Mouse (Mus musculus) T-helper 17 cell (primary cell): ENCODE measurements around the gene Btrc.

Experiments
- in situ Hi-C, 2 experiments: fragments of 300-600 bp; cut with MboI, MseI; formaldehyde crosslinking; loops; 1 replicate in 1 of 2; 2 replicates in 1 of 2; pipeline ENCODE4 v1.15.1; 2025; ENCODE audit warnings: high pct_unique_total_duplicates in 2 of 2

Btrc gene

DNA sequence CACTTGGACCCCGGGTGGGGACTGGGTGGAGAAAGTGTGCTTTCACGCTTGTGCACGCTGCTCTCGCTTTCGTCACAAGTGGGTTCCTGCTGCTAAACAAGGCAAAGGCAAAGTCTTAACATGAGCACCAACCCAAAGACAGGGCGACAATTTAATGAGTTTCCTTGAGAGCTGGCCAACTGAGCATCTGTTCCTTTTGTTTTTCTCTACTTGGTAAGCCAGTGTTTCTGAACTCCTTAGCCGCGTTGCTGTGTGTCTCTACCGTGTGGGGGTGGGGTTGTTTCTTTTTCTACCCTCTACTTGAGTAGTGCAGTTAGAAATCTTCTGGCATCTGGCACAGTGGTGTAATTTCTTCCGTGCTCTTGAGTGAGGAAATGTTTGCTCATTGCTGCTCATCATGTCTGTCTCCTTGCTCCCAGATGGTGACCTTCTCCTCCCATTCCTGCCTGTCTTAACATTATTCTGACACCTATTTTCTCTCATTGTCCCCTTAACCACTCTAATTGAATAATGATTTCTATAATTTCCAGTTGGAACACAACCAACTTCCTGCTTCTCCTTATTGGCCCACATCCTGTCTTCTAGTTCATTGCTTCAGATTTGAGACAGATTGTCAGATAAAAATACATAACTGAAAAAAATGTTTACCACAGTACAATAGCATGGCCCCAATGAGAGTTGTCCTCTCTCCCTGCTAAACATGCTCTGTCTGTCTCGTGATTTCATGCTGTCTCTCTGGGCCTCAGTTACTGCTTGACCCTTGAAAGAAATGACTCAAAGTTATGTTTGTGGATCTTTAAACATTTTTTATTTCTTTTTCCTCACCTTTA, 109.4 kb downstream of the Btrc start:
- in situ Hi-C loops: no loop called here

DNA sequence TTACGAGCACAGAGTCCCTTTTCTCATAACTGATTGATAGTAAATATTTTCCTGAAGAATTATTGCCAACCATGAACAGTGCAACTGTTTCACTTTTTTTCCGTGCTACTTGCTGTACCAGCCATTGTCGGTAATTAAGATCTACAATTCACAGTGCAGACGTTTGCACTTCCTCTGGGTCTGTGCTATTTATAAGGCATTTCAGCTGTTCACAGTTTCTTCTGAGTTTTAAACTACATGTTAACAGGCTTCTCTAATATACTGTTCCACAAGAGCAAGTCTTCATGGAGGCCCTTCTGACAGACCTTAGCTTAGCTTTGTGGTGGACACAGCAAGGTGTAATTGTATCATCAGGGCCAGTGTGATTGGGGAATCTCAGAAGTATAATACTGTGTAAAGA, 111.2 kb downstream of the Btrc start:
- in situ Hi-C loops: no loop called here

DNA sequence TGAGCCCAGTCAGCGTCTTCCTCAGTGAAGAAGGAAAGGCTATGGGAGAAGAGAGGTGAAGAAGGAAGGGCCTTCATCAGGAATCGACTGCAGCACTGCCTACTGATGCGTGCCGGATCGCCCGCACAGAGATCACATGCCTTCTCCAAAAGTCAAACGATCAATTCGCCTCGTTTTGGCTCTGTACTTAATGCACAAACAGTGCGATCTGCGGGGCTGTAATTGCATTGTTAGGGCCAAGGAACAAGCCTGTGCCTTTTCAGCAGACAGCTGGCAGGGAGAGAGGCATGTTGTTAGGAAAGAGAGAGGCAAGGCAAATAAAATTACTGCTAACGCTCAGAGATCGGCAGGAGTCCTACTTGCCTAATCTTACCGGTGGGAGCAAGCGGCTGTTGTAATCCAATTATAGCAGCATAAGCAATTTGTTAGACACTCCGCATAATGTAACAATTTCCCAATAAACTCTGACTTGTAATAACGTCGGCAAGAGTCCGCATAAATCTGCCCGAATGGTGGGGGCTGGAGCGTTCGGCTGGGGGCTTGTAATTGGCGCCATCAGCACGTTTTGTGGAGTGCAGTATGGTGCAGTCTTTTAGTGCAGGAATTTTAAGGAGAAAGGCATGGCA, 112.5 kb downstream of the Btrc start:
- in situ Hi-C loops: no loop called here

DNA sequence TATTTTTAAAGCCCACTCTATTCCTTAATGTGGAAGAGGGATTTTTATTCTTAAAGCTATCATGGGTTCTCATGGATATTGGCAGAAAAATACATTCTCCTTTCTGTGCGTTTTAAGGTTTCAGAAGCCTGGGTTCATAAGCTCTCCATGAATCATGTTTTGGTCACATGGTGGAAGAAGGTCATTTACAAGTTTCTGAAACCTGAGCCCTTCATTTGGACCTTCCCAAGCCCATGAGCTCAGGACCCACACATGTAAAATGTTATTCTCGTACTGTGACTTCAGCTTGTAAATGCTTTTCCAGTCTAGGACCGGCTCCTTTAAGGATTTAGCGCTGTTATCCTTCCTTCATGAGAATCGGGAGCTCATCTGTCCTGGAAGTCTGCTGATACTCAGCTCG, 116.0 kb downstream of the Btrc start:
- in situ Hi-C loops: no loop called here

DNA sequence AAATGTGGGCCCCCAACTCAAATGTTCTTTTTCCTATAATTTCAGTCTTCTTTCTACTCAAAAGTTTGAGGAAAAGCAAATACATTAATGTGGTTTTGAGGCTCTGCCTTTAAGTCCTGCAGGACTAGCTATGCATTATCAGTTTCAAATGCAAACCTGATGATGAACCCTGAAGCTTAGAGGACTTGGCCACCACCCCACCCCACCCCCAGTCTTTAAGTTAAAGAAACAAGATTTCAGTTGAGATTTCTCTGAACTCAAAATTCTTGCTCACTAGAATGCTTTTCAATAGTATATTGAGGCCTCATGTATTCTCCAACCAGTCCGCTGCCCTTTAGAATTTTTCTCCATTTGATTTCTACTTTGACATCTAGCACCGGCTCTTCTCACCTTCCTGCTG, 117.0 kb downstream of the Btrc start:
- in situ Hi-C loops: no loop called here

DNA sequence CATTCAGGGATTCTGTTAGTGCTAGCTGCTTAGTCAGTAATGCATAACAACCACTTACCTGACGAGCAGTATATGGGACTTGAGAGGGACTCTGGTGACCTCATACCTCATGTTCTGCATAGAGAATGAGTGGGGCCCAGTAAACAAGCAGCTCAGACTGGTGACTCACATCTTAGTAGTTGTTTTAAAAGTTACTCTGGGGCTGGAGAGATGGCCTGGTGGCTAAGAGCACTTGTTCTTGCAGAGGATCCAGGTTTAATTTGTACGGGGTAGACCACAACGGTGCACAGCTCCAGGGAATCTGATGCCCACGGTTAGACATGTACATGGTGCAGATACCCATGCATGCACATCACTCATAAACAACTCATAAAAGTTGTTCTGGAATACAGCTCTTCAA, 117.4 kb downstream of the Btrc start:
- in situ Hi-C loops: no loop called here

DNA sequence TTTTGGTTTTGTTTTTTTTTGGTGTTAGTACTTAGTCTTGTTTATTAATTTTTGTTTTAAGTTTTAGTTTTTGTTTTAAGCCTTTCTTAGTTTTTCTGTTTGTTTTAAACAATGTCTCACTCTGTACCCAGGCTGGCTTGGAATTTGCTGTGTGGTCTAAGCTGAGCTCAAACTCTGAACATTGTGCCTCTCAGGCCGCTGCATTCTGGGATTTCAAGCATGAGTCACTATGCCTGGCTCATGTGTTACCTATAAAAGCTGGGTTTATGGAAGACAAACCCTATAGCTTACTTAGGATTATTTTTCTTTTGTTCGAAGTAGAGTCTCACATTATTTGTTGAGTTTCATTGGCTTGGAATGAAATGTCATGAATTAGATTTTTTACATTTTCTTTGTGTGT, 119.9 kb downstream of the Btrc start:
- in situ Hi-C loops: no loop called here

DNA sequence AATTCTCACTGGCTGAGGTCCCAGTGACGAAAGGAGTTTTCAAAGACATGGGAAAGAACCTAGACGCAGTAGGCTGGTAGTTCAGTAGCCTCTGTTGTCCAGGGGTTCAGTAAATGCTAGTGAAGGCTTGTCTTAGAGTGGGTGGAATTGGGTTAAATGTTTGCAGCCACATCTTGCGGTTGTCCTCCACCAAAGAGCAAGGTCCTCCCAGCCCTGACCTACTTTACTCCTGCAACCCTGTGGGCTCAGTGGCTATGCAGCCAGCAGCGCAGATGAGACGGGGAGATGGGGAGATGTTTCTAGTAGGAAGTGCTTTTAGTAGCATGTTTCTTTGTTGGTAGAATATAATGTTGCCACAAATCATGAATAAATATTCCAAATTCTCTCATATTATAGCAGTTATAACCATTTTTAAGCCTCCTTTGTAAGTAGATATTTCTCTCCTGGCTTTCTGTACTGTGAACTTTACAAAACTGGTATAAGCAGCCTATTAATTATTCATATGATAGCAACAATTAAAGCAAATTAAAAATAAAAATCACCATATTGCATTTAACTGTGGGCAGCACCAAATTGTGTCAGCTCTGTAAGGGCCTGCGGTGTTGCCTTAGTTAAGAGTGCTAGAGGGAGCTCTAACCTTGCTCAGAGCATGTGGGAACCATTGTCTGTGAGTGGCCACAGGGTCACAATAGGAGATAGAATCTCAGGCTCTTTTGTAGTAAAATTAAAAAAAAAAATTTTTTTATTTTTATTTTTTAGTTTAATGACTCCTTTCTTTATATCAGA, 122.9 kb downstream of the Btrc start:
- in situ Hi-C loops: no loop called here

DNA sequence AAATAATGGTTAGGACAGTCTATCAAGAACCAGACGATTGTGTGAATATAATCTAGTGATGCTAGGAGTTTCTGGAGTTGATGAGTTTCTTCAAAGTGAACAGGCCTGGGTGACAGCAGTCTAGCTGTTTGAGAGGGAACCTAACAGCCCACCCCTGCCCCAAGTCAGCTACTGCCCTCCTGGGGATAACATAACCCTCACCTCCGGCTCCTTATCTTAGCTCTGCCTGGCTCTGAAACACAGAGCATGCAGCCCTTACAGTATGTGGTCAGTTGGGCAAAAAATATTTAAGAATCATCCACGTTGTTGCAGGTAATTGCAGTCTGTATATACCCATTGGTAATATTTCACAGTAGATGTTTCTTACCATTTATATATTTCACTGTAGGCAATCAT, 123.5 kb downstream of the Btrc start:
- in situ Hi-C loops: no loop called here

DNA sequence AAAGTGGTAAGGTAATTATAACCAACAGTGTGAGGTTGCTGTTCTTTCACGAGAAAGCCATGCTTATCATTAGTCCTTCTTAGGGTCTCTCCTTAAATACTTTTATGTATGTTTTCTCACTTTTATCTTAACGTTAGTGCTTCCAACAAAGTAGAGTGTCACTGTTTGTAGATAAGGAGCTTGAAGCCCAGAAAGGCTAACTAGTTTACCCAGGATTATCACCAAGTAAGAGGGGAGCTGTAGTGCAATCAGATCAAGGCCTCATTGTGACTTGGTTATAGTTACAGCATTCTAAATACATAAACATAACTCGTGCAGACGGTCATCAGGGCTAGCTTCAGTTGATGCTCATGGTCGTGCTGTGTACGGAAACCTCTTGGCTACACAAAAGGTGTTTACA, 126.4 kb downstream of the Btrc start:
- in situ Hi-C loops: loop anchor here in 1 of 2 experiments (10.0 kb wide), 1 partner anchor 1495 kb away; no protein-coding TSS in a partner anchor

DNA sequence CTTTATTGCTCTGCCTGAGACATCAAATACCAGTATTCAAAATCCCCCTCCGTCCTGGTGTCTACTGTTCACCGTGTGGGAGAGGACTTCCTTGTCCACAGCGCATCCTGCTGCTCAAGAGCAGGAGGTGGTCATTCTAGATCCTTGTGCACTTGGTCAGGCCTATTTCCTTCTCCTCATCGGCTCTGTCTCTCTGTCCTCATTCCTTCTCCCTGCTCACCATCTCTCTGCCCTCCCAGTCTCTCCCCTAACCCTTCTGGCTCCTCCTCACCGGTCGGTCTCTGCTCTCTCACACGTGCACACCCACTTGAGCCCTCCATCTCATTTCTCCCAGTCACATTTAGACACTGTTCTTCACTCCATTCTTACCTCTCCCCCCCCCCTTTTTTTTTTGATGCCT, 127.7 kb downstream of the Btrc start:
- in situ Hi-C loops: loop anchor here in 1 of 2 experiments (10.0 kb wide), 1 partner anchor 1496 kb away; no protein-coding TSS in a partner anchor

DNA sequence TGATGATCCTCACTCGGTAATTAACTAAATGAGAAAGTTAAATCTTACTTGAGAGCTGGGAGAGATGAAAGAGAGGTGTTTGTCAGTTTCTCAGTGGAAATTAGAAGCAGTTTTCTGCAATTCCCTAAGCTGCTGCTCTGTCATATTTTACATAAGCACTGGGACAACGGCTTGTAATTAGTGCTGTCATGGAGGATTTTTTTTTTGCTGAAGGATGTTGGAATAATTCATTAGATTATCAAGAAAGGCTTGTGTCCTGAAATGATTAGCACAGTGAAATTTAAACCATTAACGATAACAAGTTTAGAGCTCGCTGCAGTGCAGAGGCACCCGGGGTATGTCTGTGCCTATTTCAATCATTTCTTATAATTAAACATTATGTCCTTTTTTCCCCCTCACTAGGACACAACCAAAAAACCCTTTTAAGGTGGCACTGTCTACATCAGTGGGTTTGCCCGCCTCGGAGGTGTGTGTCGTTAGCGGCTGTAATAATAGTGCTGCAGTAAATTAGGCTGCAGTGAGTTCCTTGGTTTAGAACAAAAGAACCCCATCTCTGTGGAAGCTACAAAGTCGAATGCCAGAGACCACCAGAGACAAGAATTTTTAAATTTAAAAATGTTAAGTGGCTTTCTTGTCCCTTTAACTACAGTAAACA, 130.7 kb downstream of the Btrc start:
- in situ Hi-C loops: loop anchor here in 1 of 2 experiments (10.0 kb wide), 1 partner anchor 1499 kb away; no protein-coding TSS in a partner anchor

DNA sequence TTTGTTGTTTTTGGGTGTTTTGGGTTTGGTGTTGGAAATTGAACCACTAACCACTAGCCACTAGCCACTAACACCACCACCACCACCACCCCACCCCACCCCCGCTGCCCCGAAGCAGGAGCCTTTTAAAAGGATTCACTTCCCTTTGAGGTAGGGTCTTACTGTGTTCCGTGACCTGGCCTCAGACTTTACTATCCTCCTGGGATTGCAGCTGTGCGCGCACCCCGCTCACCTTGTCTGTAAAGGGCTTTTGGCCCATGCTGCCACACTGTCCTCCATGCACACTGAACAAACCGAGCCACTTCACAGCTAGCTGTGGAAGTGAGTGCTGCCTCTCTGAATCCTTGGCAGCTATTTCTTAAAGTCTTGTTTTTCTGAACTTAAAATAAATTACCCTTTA, 141.9 kb downstream of the Btrc start:
- in situ Hi-C loops: no loop called here

DNA sequence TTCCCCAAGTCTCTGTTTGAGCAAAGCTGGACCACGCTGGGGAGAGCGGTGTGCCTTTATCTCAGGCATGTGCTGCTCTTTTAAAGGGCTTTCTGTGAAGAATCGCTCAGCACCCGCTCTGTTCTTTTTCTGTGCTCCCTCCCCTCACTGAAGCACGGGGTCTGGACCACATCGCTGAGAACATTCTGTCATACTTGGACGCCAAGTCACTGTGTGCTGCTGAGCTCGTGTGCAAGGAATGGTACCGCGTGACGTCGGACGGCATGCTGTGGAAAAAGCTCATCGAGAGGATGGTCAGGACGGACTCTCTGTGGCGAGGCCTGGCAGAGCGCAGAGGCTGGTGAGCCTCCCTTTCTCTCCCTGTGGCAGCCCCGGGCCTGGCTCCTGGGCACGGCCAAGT, 144.0 kb downstream of the Btrc start:
- in situ Hi-C loops: no loop called here

DNA sequence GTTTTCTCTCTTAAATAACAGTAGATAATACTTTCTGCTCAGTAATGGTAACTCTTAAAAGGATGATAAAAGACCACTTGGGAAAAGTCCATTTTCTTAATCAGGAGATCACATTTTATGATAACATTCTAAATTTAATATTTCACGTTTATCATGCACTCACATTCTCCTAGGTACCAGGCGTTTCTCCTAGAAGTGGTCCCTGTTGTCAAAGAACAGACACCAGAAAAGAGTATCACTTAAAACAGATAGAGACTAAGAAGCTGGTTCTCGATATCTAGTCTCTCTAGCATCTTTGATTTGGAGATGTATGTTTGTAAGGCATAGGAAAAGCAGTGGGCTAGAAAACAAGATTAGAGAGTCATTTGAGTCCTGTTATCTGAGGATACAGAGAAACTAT, 147.1 kb downstream of the Btrc start:
- in situ Hi-C loops: no loop called here

DNA sequence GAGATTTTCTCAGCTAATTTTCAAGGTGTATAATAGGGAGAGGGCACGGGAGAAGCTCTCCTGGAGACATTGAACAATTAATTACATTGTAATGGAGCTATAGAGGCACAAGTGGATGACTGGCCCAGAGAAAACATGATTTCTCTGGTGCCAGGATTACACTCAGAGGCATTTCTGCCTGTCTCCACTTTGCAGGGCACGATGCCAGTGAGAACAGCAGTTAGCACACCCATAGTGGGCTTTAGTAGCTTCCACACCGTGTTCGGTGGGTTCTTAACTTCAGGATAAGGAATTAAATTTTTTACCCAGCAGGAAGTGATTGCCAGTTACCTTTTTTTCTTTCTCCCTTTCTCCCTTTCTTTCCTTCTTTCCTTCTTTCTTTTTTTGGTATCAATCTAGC, 147.9 kb downstream of the Btrc start:
- in situ Hi-C loops: no loop called here

DNA sequence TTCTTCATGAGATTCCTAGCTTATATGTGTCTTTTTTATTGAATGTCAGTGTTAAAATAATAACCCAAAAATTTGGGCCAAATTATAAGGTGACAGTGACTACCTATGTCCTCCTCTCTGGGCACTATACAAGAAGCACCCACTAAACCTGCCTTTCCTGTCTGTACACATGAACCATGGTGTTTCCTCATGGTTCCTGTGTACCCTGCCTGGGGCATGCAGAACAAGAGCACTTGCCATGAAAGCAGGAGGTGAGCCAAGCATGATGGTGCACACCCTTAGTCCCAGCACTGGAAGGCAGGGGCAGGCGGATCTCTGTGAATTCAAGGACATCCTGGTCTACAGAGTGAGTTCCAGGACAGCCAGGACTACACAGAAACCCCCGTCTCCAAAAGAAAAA, 151.8 kb downstream of the Btrc start:
- in situ Hi-C loops: no loop called here

DNA sequence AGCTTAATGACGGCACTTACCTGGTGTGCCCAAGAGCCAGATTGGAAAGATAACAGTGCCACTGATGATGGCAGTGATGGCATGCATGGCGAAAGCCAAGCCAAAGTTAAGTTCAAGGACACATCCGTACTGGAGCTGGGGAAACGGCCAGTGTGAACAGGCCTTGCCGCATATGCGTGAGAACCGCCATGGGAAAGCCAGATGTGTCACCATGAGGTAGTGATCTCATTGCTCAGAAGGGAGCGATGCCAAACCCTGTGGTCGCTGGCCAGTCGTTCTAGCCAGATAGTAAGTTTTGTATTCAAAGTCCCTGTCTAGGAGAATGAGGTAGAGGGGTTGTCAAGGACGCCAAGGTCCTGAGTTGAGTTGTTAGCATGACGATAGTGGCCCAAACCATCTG, 152.7 kb downstream of the Btrc start:
- in situ Hi-C loops: no loop called here

DNA sequence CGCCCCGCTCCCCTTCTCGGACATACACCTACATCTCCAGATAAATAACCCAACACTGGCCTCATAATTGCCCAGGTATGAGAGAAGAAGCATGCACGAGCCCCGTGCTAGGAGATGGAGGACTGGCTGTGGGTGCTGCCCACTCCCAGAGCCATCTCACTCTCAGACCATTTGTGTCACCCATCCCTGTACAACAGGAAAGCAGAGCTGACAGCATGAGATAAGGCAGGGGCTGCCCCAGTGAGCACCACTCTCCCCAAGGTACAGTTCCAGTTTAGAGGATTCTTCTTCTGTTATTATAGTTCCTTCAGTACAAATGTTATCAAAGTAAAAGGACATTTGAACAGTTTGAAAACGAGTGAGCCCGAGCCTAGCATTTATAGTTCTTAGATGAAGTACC, 163.8 kb downstream of the Btrc start:
- in situ Hi-C loops: no loop called here

DNA sequence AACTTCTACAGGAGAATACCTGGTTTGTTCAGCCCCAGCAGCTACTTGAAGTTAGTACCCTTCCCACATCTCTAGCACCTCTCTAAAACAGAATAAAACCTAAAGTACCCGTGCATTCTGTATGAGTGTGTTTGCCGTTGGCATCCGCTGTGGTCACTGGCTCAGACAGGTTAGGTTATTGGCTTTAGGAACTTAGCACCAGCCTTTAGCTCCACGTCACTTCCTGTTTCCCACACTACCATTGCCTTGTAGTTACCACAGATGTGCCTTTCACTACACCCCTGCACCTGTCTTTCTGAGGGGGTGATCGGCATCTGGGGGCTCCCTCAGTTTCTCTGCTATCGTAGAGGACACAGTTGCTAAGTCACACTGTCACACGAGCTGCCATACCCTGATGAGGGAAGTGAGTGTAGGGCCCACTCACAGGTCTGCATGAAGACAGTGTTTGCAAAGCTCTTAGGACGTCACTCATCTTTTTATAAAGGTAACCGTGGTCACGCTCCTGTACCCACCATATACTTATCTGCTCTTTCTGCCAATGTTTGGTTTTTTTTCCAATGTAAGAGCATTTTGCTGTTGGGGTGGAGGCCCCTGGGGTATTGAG, 164.5 kb downstream of the Btrc start:
- in situ Hi-C loops: no loop called here

DNA sequence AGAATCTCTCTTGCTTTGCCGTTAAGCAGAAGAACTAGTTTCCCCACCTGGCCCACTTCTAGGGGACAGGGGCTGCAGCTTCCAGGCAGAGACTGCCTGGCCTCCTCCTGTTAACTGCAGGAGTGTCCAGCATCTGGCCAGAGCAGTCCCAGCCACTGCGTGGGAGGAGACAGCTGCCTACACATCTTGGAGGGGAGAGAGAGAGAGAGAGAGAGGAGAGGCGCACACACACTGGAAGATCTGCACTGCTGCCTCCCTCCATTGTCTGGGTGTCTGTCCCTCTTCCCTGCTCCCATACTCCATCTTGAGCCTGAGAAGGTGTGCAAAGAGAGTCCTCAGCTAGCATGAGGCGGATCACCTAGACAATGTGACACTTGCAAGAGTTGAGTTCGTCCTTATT, 165.8 kb downstream of the Btrc start:
- in situ Hi-C loops: no loop called here
